Mouse (Mus musculus) ES-Bruce4 (cell line): ENCODE results near the gene Klrc3. TPM values are rescaled to one million over a fixed set of nuclear protein-coding genes. Genes with fewer than 3 reads are reported as not detected.

Experiments used
- H3K27ac ChIP-seq: 2 replicates; pipeline ENCODE4 v1.5.1; 2012; ENCODE audit warnings: low read length, inconsistent platforms; ENCODE audit not compliant: insufficient read depth
- H3K27me3 ChIP-seq: 2 replicates; pipeline ENCODE4 v1.6.1; 2012; ENCODE audit warnings: mild to moderate bottlenecking, low read length, inconsistent platforms; ENCODE audit not compliant: control insufficient read depth, poor library complexity, insufficient read depth, severe bottlenecking
- H3K36me3 ChIP-seq: 2 replicates; pipeline ENCODE4 v1.6.1; 2012; ENCODE audit warnings: inconsistent platforms, mild to moderate bottlenecking, low read length, moderate library complexity; ENCODE audit not compliant: control insufficient read depth, poor library complexity, insufficient read depth, severe bottlenecking
- H3K4me1 ChIP-seq: one replicate; pipeline ENCODE4 v1.8.1; 2011; ENCODE audit warnings: low read length; ENCODE audit not compliant: control insufficient read depth, insufficient read depth
- H3K4me3 ChIP-seq: 2 replicates; pipeline ENCODE4 v1.5.1; 2011; ENCODE audit warnings: low read depth, mild to moderate bottlenecking, low read length
- H3K9ac ChIP-seq: 2 replicates; pipeline ENCODE4 v1.6.1; 2012; ENCODE audit warnings: low read depth, mild to moderate bottlenecking, inconsistent platforms; ENCODE audit not compliant: poor library complexity, severe bottlenecking
- H3K9me3 ChIP-seq: replicated peaks from 2 replicates; pipeline ENCODE4 v1.6.1; 2012; ENCODE audit warnings: mild to moderate bottlenecking, low read length, inconsistent platforms; ENCODE audit not compliant: control insufficient read depth, poor library complexity, insufficient read depth, severe bottlenecking
- CTCF ChIP-seq: IDR thresholded peaks from one replicate; pipeline ENCODE4 v1.8.1; 2011; ENCODE audit warnings: low read depth, low read length
- EP300 ChIP-seq: IDR thresholded peaks from 2 replicates; pipeline ENCODE4 v1.6.1; 2011; ENCODE audit warnings: low read depth, low read length; ENCODE audit not compliant: insufficient read depth
- POLR2A ChIP-seq: IDR thresholded peaks from one replicate; pipeline ENCODE4 v1.8.1; 2011; ENCODE audit warnings: low read length; ENCODE audit not compliant: insufficient read depth
- polyA plus RNA-seq: library from polyadenylated mRNA; stranded (reverse); fragments of >200 nt; gene quantifications from 2 replicates; pipeline ENCODE4 v1.2.4, GENCODE M21; 2011; ENCODE audit warnings: low read depth; ENCODE audit not compliant: missing spikeins, insufficient read depth, insufficient read length

Klrc3 gene
- polyA plus RNA-seq, 1 experiment = not detected

DNA sequence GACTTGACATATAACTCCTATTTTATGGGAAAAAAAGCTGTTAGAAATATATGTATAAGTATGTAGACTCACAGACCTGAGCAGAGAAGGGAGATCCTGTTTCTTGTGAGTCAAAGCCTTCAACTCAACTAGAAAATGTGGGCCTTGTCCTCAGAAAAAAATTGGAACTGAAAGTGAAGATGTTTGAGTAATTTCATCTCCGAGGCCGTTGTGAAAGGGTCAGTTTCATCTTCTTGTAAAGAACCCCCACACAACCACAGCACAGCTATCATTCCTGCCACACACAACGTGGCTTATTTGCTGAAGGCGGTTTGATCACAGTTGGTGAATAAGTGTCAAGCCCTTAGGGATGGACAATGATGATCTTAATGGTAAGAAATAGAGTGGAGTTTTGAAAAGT is 19.4 kb downstream of the Klrc3 start, which contains the start of gene Klrk1:
Gene Klrk1, minus strand, starts transcription at position 130 of the 400 bp plus-strand sequence.
- Histone ChIP-seq H3K27ac (no peak within 1 kb of the TSS), H3K4me1 (no peaks in the 10 kb centered on the region), H3K4me3 (no peak within 1 kb of the TSS), H3K9me3 (no peaks in the 10 kb centered on the region), H3K36me3 (no peaks in the 10 kb centered on the region), H3K27me3 (no peaks in the 10 kb centered on the region), H3K9ac (no peak within 1 kb of the TSS)
- TF ChIP-seq EP300 = no peak
- TF ChIP-seq CTCF = no peak
- TF ChIP-seq POLR2A = no peak

DNA sequence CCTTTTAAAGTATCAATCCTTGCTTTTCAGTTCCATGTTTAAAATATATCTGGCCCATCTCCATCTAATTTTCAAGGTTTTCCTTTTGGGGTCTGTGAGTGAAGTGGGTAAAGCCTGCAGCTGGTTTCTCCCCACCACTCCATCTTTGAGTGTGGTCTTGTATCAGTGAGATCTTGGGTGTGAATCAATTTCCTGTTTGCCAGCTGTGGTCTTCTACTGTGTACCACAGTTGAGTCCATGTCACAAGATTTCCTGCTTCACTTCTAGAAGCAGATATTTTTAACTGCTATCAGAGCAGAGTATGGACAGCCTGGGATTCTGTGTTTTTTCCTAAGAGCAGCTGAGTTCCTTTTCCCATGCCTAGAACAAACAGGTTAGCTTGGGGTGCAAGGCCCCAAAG is 34.8 kb downstream of the Klrc3 start:
- no peak overlapping the region for H3K9ac ChIP-seq
- H3K36me3 ChIP-seq = no peaks in the 10 kb centered on the region
- H3K27me3 ChIP-seq = no peaks in the 10 kb centered on the region
- TF ChIP-seq POLR2A (no peak), EP300 (no peak), CTCF (no peak)
- H3K9me3 ChIP-seq = no peaks in the 10 kb centered on the region
- no peak overlapping the region for H3K4me3 ChIP-seq
- no peaks in the 10 kb centered on the region for H3K4me1 ChIP-seq
- no peak overlapping the region for H3K27ac ChIP-seq

DNA sequence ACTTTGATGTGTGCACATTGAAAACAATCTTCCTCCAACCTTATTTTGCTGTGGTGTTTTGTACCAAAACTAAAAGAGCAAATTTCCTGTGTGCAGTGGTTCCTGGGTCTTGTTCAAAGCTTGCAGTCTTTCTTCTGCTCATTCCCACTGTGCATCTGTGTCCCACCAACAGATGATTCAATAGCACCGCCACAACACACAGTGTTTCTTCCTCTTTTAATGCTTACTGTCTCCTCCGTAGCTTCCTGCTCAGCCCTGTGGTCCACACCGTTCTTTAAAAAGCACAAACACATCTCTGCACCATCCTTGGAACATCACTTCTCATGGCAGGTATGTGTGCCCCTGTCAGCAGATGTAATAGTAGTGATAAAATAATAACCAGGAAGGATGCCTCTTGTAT is 51.6 kb downstream of the Klrc3 start, which contains the start of gene Klrd1:
Gene Klrd1, plus strand, starts transcription at position 275 of the 400 bp plus-strand sequence.
- Histone ChIP-seq H3K4me1 (no peaks in the 10 kb centered on the region), H3K9ac (no peak within 1 kb of the TSS), H3K4me3 (no peak within 1 kb of the TSS), H3K27me3 (no peaks in the 10 kb centered on the region), H3K36me3 (no peaks in the 10 kb centered on the region), H3K9me3 (no peaks in the 10 kb centered on the region), H3K27ac (no peak within 1 kb of the TSS)
- TF ChIP-seq EP300 (no peak), POLR2A (no peak), CTCF (no peak)

Other genes with a start within 250 kb of the Klrc3 start
- not detected in 2 replicates for gene Clec1b, start 246.0 kb downstream of the Klrc3 start, polyA plus RNA-seq
- gene Clec9a, start 234.5 kb downstream of the Klrc3 start, polyA plus RNA-seq = not detected in 2 replicates
- not detected in 2 replicates for gene Clec1a, start 191.3 kb downstream of the Klrc3 start, polyA plus RNA-seq
- 1.3 and 1.4 TPM in 2 replicates for gene Olr1, start 136.2 kb downstream of the Klrc3 start, polyA plus RNA-seq
- gene Tmem52b, start 130.8 kb downstream of the Klrc3 start, polyA plus RNA-seq = not detected in 2 replicates
- gene Gabarapl1, start 110.2 kb downstream of the Klrc3 start, polyA plus RNA-seq = 68.1 and 75.1 TPM in 2 replicates
- gene Klre1, start 65.4 kb downstream of the Klrc3 start, polyA plus RNA-seq = not detected in 2 replicates
- not detected in 2 replicates for gene Klrd1, start 51.6 kb downstream of the Klrc3 start, polyA plus RNA-seq
- gene Klrk1, start 19.5 kb downstream of the Klrc3 start, polyA plus RNA-seq = not detected in 2 replicates
- not detected in 2 replicates for gene Klrc2, start 17.4 kb upstream of the Klrc3 start, polyA plus RNA-seq
- gene Klrc1, start 35.6 kb upstream of the Klrc3 start, polyA plus RNA-seq = not detected in 2 replicates
- gene Klri1, start 73.8 kb upstream of the Klrc3 start, polyA plus RNA-seq = not detected in 2 replicates
- not detected in 2 replicates for gene Klri2, start 97.1 kb upstream of the Klrc3 start, polyA plus RNA-seq
- gene Gm156, start 140.9 kb upstream of the Klrc3 start, polyA plus RNA-seq = not detected in 2 replicates
- not detected in 2 replicates for gene Gm17631, start 219.3 kb upstream of the Klrc3 start, polyA plus RNA-seq
- not detected in 2 replicates for gene Klra17, start 233.3 kb upstream of the Klrc3 start, polyA plus RNA-seq